Mouse (Mus musculus): Measurements from ENCODE around the gene Arhgap27. TPM values are rescaled to one million over a fixed set of nuclear protein-coding genes. Genes with fewer than 3 reads are reported as not detected.

Gene Arhgap27
- total and polyA plus RNA-seq, 3 experiments, result 14.1 to 22.9 (median 18.5) TPM

GRCm38 (mm10) chr11:103309956-103310574 lies 53.4 kb downstream of the Arhgap27 start:
- Histone ChIP-seq H3K4me3 (no peak overlapping the region), H3K79me2 (replicated peaks; ENCODE audit: control insufficient read depth, insufficient read depth, low read length) (no peaks in the 10 kb centered on the region), H3K9ac (ENCODE audit: low read depth, low read length) (no peak overlapping the region), H3K4me1 (ENCODE audit: control insufficient read depth, insufficient read depth, low read length) (peaks cover 1% of the 10 kb centered on the region; the same call in 1 of the 2 replicates), H3K27me3 (ENCODE audit: control insufficient read depth, insufficient read depth, low read length) (no peaks in the 10 kb centered on the region), H3K36me3 (ENCODE audit: control insufficient read depth, insufficient read depth, low read length) (no peaks in the 10 kb centered on the region), H3K27ac (no peak overlapping the region)
- WGBS, result 62% methylated on average over 10 of the region's 10 CpGs
- TF ChIP-seq CTCF (IDR thresholded peaks at IDR 0.05) (no peak), POLR2A (IDR thresholded peaks at IDR 0.05; ENCODE audit: insufficient read depth, low read depth, low read length) (no peak), EP300 (IDR thresholded peaks at IDR 0.05; ENCODE audit: insufficient read depth, low read depth, low read length) (no peak)
- no peak for DNase-seq
- intact Hi-C loops (cut with DNase I), result no loop called here

DNA sequence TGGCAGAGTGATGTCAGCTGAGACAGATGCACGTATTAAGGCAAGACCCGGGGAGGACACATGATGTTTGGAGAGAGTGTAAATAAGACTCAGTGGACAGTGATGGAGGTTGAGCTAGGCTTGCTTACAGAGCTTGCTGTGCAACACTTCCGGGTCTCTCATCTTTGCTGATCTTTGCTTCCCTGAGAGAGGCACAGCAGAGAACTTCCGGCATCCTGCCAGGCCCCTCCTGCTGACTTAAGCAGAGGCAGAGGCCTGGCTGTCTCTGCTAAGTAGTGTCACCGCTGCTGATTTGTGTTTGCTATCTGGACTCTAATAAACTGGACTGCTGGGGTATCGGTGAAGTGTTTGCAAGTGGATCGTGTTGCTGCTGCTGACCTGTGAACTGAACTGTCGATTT lies 55.6 kb downstream of the Arhgap27 start:
- intact Hi-C loops (cut with DNase I), result no loop called here
- no peaks in the 10 kb centered on the region for H3K79me2 ChIP-seq (replicated peaks; ENCODE audit: control insufficient read depth, insufficient read depth, low read length)
- no peak overlapping the region for H3K9ac ChIP-seq (ENCODE audit: low read depth, low read length)
- H3K4me1 ChIP-seq (ENCODE audit: control insufficient read depth, insufficient read depth, low read length), result peaks cover 1% of the 10 kb centered on the region; the same call in 1 of the 2 replicates
- DNase-seq, result peak; percentile 68 to 77
- no peaks in the 10 kb centered on the region for H3K27me3 ChIP-seq (ENCODE audit: control insufficient read depth, insufficient read depth, low read length)
- no peaks in the 10 kb centered on the region for H3K36me3 ChIP-seq (ENCODE audit: control insufficient read depth, insufficient read depth, low read length)
- TF ChIP-seq CTCF (IDR thresholded peaks at IDR 0.05) (no peak), POLR2A (IDR thresholded peaks at IDR 0.05; ENCODE audit: insufficient read depth, low read depth, low read length) (0 out of 2 replicates have a peak, but pooled peaks have one; percentile 23)
- 44% methylated on average over 8 of the region's 8 CpGs for WGBS
- H3K27ac ChIP-seq, result no peak overlapping the region
- H3K4me3 ChIP-seq, result no peak overlapping the region

DNA sequence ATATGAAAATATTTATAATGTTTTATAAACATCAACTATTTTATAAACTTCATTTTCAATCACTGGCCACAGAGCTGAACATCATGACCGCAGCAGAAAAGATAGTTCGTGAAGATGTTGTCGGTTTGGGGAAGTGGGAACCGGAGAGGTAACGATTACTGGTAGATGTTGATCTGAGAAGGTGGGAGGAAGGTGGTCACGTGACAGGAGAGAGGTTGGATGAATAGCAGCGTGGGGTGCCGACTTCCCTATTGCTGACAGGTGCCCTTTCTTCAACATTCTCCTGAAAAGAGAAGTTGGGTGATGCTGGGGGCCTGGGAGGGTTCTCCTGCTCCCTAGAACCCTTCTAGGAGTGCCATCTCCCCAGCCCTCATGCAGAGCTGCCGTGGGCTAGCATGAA lies 59.0 kb downstream of the Arhgap27 start:
- intact Hi-C loops (cut with DNase I), result no loop called here
- Histone ChIP-seq H3K4me1 (ENCODE audit: control insufficient read depth, insufficient read depth, low read length) (no peaks in the 10 kb centered on the region; the same call in 1 of the 2 replicates), H3K4me3 (no peak overlapping the region), H3K79me2 (replicated peaks; ENCODE audit: control insufficient read depth, insufficient read depth, low read length) (no peaks in the 10 kb centered on the region), H3K27ac (no peak overlapping the region), H3K9ac (ENCODE audit: low read depth, low read length) (no peak overlapping the region), H3K36me3 (ENCODE audit: control insufficient read depth, insufficient read depth, low read length) (no peaks in the 10 kb centered on the region), H3K27me3 (ENCODE audit: control insufficient read depth, insufficient read depth, low read length) (no peaks in the 10 kb centered on the region)
- no peak for TF ChIP-seq CTCF (IDR thresholded peaks at IDR 0.05)
- TF ChIP-seq POLR2A (IDR thresholded peaks at IDR 0.05; ENCODE audit: insufficient read depth, low read depth, low read length), result no peak
- TF ChIP-seq EP300 (IDR thresholded peaks at IDR 0.05; ENCODE audit: insufficient read depth, low read depth, low read length), result no peak
- DNase-seq, result no peak
- WGBS, result 82% methylated on average over 9 of the region's 9 CpGs

- H3K36me3 ChIP-seq (ENCODE audit: control insufficient read depth, insufficient read depth, low read length), result no peaks in the 10 kb centered on the region
- H3K9ac ChIP-seq (ENCODE audit: low read depth, low read length), result no peak overlapping the region
- no peaks in the 10 kb centered on the region for H3K79me2 ChIP-seq (replicated peaks; ENCODE audit: control insufficient read depth, insufficient read depth, low read length)
- H3K4me1 ChIP-seq (ENCODE audit: control insufficient read depth, insufficient read depth, low read length), result peaks cover 10% of the 10 kb centered on the region
- WGBS, result 84% methylated on average over 7 of the region's 7 CpGs
- intact Hi-C loops (cut with DNase I), result no loop called here
- no peak for DNase-seq
- no peak overlapping the region for H3K27ac ChIP-seq
- no peaks in the 10 kb centered on the region for H3K27me3 ChIP-seq (ENCODE audit: control insufficient read depth, insufficient read depth, low read length)
- no peak overlapping the region for H3K4me3 ChIP-seq
- TF ChIP-seq CTCF (IDR thresholded peaks at IDR 0.05) (no peak), EP300 (IDR thresholded peaks at IDR 0.05; ENCODE audit: insufficient read depth, low read depth, low read length) (no peak), POLR2A (IDR thresholded peaks at IDR 0.05; ENCODE audit: insufficient read depth, low read depth, low read length) (no peak)
These were observed 68.7 kb downstream of the Arhgap27 start for GRCm38 (mm10) chr11:103294772-103295171.

DNA sequence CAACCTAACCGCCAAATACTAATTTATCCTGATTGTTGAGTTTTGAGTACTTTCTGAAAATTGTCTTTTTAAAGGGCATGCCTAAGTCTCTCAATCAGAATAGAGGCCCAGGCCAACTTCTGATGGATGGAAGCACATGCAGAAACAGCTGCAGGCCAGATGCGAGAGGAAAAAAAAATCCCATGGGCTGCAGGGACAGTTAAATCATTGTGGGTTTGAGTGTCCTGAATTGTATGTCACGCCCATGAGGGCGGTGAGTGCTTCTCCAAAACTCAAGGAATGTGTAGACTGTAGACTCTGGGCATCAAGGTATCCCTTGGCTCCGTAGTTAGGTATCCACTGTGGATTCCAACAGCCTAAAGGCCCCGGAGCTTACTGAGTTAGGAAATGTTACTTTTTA lies 69.4 kb downstream of the Arhgap27 start:
- Histone ChIP-seq H3K36me3 (ENCODE audit: control insufficient read depth, insufficient read depth, low read length) (no peaks in the 10 kb centered on the region), H3K4me3 (no peak overlapping the region), H3K4me1 (ENCODE audit: control insufficient read depth, insufficient read depth, low read length) (peaks cover 10% of the 10 kb centered on the region), H3K27me3 (ENCODE audit: control insufficient read depth, insufficient read depth, low read length) (no peaks in the 10 kb centered on the region), H3K79me2 (replicated peaks; ENCODE audit: control insufficient read depth, insufficient read depth, low read length) (no peaks in the 10 kb centered on the region), H3K27ac (no peak overlapping the region; the same call in 1 of the 2 replicates), H3K9ac (ENCODE audit: low read depth, low read length) (no peak overlapping the region)
- WGBS, result 83% methylated on average over 6 of the region's 6 CpGs
- intact Hi-C loops (cut with DNase I), result no loop called here
- peak; percentile 57 to 58 for DNase-seq
- TF ChIP-seq EP300 (IDR thresholded peaks at IDR 0.05; ENCODE audit: insufficient read depth, low read depth, low read length) (no peak), POLR2A (IDR thresholded peaks at IDR 0.05; ENCODE audit: insufficient read depth, low read depth, low read length) (no peak), CTCF (IDR thresholded peaks at IDR 0.05) (no peak)

DNA sequence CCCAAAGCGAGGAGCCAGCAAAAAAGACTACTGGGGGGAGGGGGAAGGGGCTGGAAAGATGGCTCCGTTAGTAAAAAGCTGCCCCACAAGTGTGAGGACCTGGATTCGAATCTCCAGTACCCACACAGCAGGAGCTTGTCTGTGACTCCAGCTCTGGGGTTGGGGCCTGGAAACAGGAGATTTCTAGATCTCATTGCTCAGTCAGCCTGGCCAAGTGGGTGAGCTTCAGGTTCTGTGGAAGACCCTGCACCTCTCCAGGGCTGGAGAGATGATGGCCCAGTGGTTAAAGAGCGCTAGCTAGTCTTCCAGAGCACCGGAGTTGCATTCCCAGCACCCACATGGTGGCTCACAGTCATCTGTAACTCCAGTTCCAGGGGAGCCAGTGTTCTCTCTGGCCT lies 70.6 kb downstream of the Arhgap27 start:
- WGBS, result 59% methylated on average over 5 of the region's 5 CpGs
- peak overlapping the region; percentile 72 for H3K27ac ChIP-seq
- TF ChIP-seq EP300 (IDR thresholded peaks at IDR 0.05; ENCODE audit: insufficient read depth, low read depth, low read length) (no peak), POLR2A (IDR thresholded peaks at IDR 0.05; ENCODE audit: insufficient read depth, low read depth, low read length) (no peak), CTCF (IDR thresholded peaks at IDR 0.05) (no peak)
- no peak for DNase-seq
- H3K4me1 ChIP-seq (ENCODE audit: control insufficient read depth, insufficient read depth, low read length), result peaks cover 15% of the 10 kb centered on the region
- no peaks in the 10 kb centered on the region for H3K36me3 ChIP-seq (ENCODE audit: control insufficient read depth, insufficient read depth, low read length)
- H3K9ac ChIP-seq (ENCODE audit: low read depth, low read length), result no peak overlapping the region
- H3K79me2 ChIP-seq (replicated peaks; ENCODE audit: control insufficient read depth, insufficient read depth, low read length), result no peaks in the 10 kb centered on the region
- intact Hi-C loops (cut with DNase I), result no loop called here
- H3K4me3 ChIP-seq, result no peak overlapping the region
- H3K27me3 ChIP-seq (ENCODE audit: control insufficient read depth, insufficient read depth, low read length), result no peaks in the 10 kb centered on the region

All from heart, adult 2 months (tissue).